Mouse (Mus musculus) cortical plate, adult 2 months (tissue): Measurements from ENCODE around the gene Rhof.

Experiments
- CTCF ChIP-seq: fragments of 200-500 bp; IDR thresholded peaks from 2 replicates; pipeline ENCODE4 v1.5.1; 2011; ENCODE audit warnings: mild to moderate bottlenecking, control low read depth, low read length; ENCODE audit not compliant: insufficient read depth; ENCODE audit errors: extremely low read depth
- POLR2A ChIP-seq: fragments of 200-500 bp; IDR thresholded peaks from 2 replicates; pipeline ENCODE4 v1.6.1; 2011; ENCODE audit warnings: mild to moderate bottlenecking, low read length, control low read depth; ENCODE audit not compliant: insufficient read depth; ENCODE audit errors: extremely low read depth

GRCm38 (mm10) chr5:123135471-123136360, 3.2 kb upstream of the Rhof start:
- TF ChIP-seq POLR2A (no peak), CTCF (no peak)
